Mouse (Mus musculus): ENCODE measurements around the gene Gas1. TPM values are rescaled to one million over a fixed set of nuclear protein-coding genes. Genes with fewer than 3 reads are reported as not detected.

Gene Gas1
- polyA plus RNA-seq, 1 experiment = 25.7 TPM

DNA sequence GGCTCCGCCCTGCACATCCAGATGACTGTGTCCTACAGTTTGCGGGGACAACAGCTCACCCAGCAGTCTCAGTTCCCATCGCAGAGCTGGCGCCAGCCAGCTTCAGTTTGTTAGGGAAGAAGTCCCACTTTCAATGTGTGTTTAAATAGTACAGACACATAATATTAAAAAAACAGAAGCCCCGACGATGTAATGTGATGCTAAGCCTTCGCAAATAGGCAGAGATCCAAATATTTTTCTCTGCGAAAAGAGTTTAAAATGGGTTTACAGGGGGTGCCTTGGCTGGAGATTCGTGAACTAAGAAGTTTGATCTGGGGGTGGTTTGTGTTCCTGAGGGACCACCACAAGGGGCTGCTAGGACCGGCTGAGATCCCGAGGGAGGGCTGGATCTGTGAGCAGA lies 45.2 kb upstream of the Gas1 start:
- no peak for TF ChIP-seq REST (IDR thresholded peaks at IDR 0.05; ENCODE audit: insufficient read depth, insufficient read length)
- no peak for TF ChIP-seq MYOG (IDR thresholded peaks at IDR 0.05; ENCODE audit: control insufficient read depth in 1 of 3, insufficient read depth in 1 of 3, insufficient read length in 2 of 3, low read depth in 2 of 3)
- TF ChIP-seq POLR2A (IDR thresholded peaks at IDR 0.05; ENCODE audit: insufficient read length, low read depth) = no peak
- TF ChIP-seq MYOD1 (IDR thresholded peaks at IDR 0.05; ENCODE audit: control insufficient read depth in 1 of 3, insufficient read length in 2 of 3, low read depth in 2 of 3) = no peak
- no peak for TF ChIP-seq POLR2AphosphoS2 (IDR thresholded peaks at IDR 0.05; ENCODE audit: insufficient read length, low read depth)
- TF ChIP-seq E2F4 (IDR thresholded peaks at IDR 0.05; ENCODE audit: insufficient read depth) = no peak
- TF ChIP-seq SRF (IDR thresholded peaks at IDR 0.05; ENCODE audit: control insufficient read depth, insufficient read length, low read depth) = no peak
- TF ChIP-seq TCF3 (IDR thresholded peaks at IDR 0.05; ENCODE audit: insufficient read length, low read depth) = no peak
- TF ChIP-seq MAX (IDR thresholded peaks at IDR 0.05; ENCODE audit: low read depth) = no peak
- no peak for TF ChIP-seq CEBPB (IDR thresholded peaks at IDR 0.05; ENCODE audit: insufficient read depth, poor library complexity, severe bottlenecking)
- no peak for TF ChIP-seq USF1 (IDR thresholded peaks at IDR 0.05; ENCODE audit: low read depth)
- TF ChIP-seq TCF12 (IDR thresholded peaks at IDR 0.05; ENCODE audit: insufficient read depth, poor library complexity, severe bottlenecking) = no peak
- Histone ChIP-seq H3K4me3 (no peak overlapping the region), H3ac (ENCODE audit: control insufficient read depth, insufficient read length) (no peak overlapping the region), H3K79me2 (ENCODE audit: control insufficient read depth, insufficient read depth) (no peaks in the 10 kb centered on the region), H3K36me3 (ENCODE audit: control insufficient read depth, insufficient read depth) (no peaks in the 10 kb centered on the region), H3K4me2 (ENCODE audit: low read depth) (no peak overlapping the region), H3K27me3 (ENCODE audit: control insufficient read depth, insufficient read depth, insufficient read length) (no peaks in the 10 kb centered on the region)

DNA sequence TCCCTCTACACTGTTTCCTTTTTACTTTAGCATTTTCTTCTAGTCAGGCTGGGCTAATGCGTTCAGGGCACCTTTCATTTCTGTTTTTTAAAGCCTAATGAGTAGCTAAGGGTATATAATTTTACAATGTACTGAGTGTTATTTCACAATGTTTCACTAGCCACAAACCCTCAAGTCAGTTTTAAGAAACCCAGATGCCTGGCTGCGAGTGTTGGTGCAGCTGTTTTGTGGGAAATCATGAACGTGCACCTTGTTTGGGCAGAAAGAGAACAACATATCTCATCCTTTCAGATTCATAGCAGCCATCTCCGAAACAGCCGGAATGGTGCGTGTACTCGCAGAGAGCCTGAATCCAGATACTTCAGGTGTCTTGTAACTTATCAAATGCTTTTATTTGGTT lies 36.7 kb upstream of the Gas1 start:
- no peak overlapping the region for H3K4me3 ChIP-seq
- TF ChIP-seq TCF12 (IDR thresholded peaks at IDR 0.05; ENCODE audit: insufficient read depth, poor library complexity, severe bottlenecking) = peak; percentile 61
- TF ChIP-seq MAX (IDR thresholded peaks at IDR 0.05; ENCODE audit: low read depth) = no peak
- TF ChIP-seq POLR2A (IDR thresholded peaks at IDR 0.05; ENCODE audit: insufficient read length, low read depth) = no peak
- TF ChIP-seq MYOG (IDR thresholded peaks at IDR 0.05; ENCODE audit: control insufficient read depth in 1 of 3, insufficient read depth in 1 of 3, insufficient read length in 2 of 3, low read depth in 2 of 3) = peak in 1 of 3 experiments; percentile 47
- no peak for TF ChIP-seq POLR2AphosphoS2 (IDR thresholded peaks at IDR 0.05; ENCODE audit: insufficient read length, low read depth)
- TF ChIP-seq SRF (IDR thresholded peaks at IDR 0.05; ENCODE audit: control insufficient read depth, insufficient read length, low read depth) = peak; percentile 40
- TF ChIP-seq MYOD1 (IDR thresholded peaks at IDR 0.05; ENCODE audit: control insufficient read depth in 1 of 3, insufficient read length in 2 of 3, low read depth in 2 of 3) = peak in 2 of 3 experiments; percentile 78 to 84
- TF ChIP-seq CEBPB (IDR thresholded peaks at IDR 0.05; ENCODE audit: insufficient read depth, poor library complexity, severe bottlenecking) = peak; percentile 90
- TF ChIP-seq USF1 (IDR thresholded peaks at IDR 0.05; ENCODE audit: low read depth) = no peak
- no peaks in the 10 kb centered on the region for H3K27me3 ChIP-seq (ENCODE audit: control insufficient read depth, insufficient read depth, insufficient read length)
- H3K4me2 ChIP-seq (ENCODE audit: low read depth) = peak overlapping the region; percentile 40
- no peaks in the 10 kb centered on the region for H3K36me3 ChIP-seq (ENCODE audit: control insufficient read depth, insufficient read depth)
- H3K79me2 ChIP-seq (ENCODE audit: control insufficient read depth, insufficient read depth) = no peaks in the 10 kb centered on the region
- H3ac ChIP-seq (ENCODE audit: control insufficient read depth, insufficient read length) = no peak overlapping the region

DNA sequence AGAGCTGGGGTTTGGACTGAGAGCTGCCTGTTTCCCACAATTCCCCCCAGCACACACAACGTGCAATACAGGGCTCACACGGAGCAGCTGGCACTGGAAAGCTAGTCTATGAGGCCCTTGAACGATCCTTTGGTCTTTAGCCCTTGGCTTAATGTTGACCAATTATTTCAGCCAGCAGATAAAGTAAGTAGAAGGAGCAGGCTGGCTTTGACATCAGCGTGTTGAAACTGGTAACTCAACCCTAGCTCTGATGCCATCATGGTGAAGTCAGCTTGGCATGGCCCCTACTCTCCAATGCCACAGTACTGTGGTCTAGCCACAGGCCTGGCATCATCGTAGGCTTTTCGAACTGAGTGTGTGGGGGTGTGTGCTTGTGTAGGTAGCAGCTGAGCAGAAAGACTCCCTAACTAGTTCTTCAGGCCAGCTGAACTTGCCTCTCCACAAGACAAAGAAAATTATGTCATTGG lies 30.0 kb upstream of the Gas1 start:
- Histone ChIP-seq H3ac (ENCODE audit: control insufficient read depth, insufficient read length) (no peak overlapping the region), H3K4me3 (no peak overlapping the region), H3K36me3 (ENCODE audit: control insufficient read depth, insufficient read depth) (no peaks in the 10 kb centered on the region), H3K79me2 (ENCODE audit: control insufficient read depth, insufficient read depth) (no peaks in the 10 kb centered on the region), H3K4me2 (ENCODE audit: low read depth) (peak overlapping the region; percentile 55), H3K27me3 (ENCODE audit: control insufficient read depth, insufficient read depth, insufficient read length) (no peaks in the 10 kb centered on the region)
- TF ChIP-seq MAX (IDR thresholded peaks at IDR 0.05; ENCODE audit: low read depth) (peak; percentile 28), MYOD1 (IDR thresholded peaks at IDR 0.05; ENCODE audit: control insufficient read depth in 1 of 3, insufficient read length in 2 of 3, low read depth in 2 of 3) (peak in 2 of 3 experiments; percentile 54 to 76), POLR2AphosphoS2 (IDR thresholded peaks at IDR 0.05; ENCODE audit: insufficient read length, low read depth) (no peak), POLR2A (IDR thresholded peaks at IDR 0.05; ENCODE audit: insufficient read length, low read depth) (no peak), MYOG (IDR thresholded peaks at IDR 0.05; ENCODE audit: control insufficient read depth in 1 of 3, insufficient read depth in 1 of 3, insufficient read length in 2 of 3, low read depth in 2 of 3) (peak in 2 of 3 experiments; percentile 14 to 76), CEBPB (IDR thresholded peaks at IDR 0.05; ENCODE audit: insufficient read depth, poor library complexity, severe bottlenecking) (peak; percentile 66; the same call in 1 of the 2 replicates)

DNA sequence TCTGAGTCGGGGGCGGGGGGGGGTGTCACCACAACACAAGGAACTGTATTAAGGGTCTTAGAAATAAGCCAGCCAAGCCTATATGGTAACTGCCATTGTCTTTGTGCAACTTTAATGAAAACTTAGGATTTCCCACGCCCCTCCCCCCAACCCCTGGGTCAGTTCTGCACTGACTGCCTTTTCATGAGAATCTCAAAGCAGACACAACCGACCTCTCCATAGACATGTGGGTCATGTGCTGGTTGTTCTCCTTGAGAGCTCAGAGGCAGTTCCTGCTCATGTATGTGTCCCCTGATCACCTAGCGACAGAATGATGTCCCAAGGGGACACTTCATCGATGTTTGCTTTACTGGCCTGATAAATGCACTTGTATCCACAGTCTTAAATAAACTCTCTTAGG lies 27.6 kb upstream of the Gas1 start:
- H3K27me3 ChIP-seq (ENCODE audit: control insufficient read depth, insufficient read depth, insufficient read length) = no peaks in the 10 kb centered on the region
- no peak for TF ChIP-seq MYOD1 (IDR thresholded peaks at IDR 0.05; ENCODE audit: control insufficient read depth in 1 of 3, insufficient read length in 2 of 3, low read depth in 2 of 3)
- TF ChIP-seq CEBPB (IDR thresholded peaks at IDR 0.05; ENCODE audit: insufficient read depth, poor library complexity, severe bottlenecking) = no peak
- no peak for TF ChIP-seq POLR2A (IDR thresholded peaks at IDR 0.05; ENCODE audit: insufficient read length, low read depth)
- no peak for TF ChIP-seq TCF3 (IDR thresholded peaks at IDR 0.05; ENCODE audit: insufficient read length, low read depth)
- TF ChIP-seq USF1 (IDR thresholded peaks at IDR 0.05; ENCODE audit: low read depth) = no peak
- no peak for TF ChIP-seq REST (IDR thresholded peaks at IDR 0.05; ENCODE audit: insufficient read depth, insufficient read length)
- no peak for TF ChIP-seq SRF (IDR thresholded peaks at IDR 0.05; ENCODE audit: control insufficient read depth, insufficient read length, low read depth)
- no peak for TF ChIP-seq POLR2AphosphoS2 (IDR thresholded peaks at IDR 0.05; ENCODE audit: insufficient read length, low read depth)
- TF ChIP-seq TCF12 (IDR thresholded peaks at IDR 0.05; ENCODE audit: insufficient read depth, poor library complexity, severe bottlenecking) = no peak
- TF ChIP-seq MYOG (IDR thresholded peaks at IDR 0.05; ENCODE audit: control insufficient read depth in 1 of 3, insufficient read depth in 1 of 3, insufficient read length in 2 of 3, low read depth in 2 of 3) = no peak
- no peak for TF ChIP-seq MAX (IDR thresholded peaks at IDR 0.05; ENCODE audit: low read depth)
- no peak for TF ChIP-seq E2F4 (IDR thresholded peaks at IDR 0.05; ENCODE audit: insufficient read depth)
- no peak overlapping the region for H3ac ChIP-seq (ENCODE audit: control insufficient read depth, insufficient read length)
- H3K36me3 ChIP-seq (ENCODE audit: control insufficient read depth, insufficient read depth) = no peaks in the 10 kb centered on the region
- H3K4me2 ChIP-seq (ENCODE audit: low read depth) = no peak overlapping the region
- H3K79me2 ChIP-seq (ENCODE audit: control insufficient read depth, insufficient read depth) = no peaks in the 10 kb centered on the region
- H3K4me3 ChIP-seq = no peak overlapping the region

All from myocyte (in vitro differentiated cells).